Mouse (Mus musculus) forebrain, embryonic 13.5 days (tissue): ENCODE measurements at regions not wholly inside any gene's neighbourhood (a gene's known extent, or its start where the extent isn't known, plus 50 kb on each side); places are given as distances from the start of the nearest gene placed in this dataset.

Experiments
- ATAC-seq: fragments of 200-750 bp; cut with Nextera tagmentation; 2 replicates; pipeline ENCODE4 v1.8.0; 2017
- H3K27ac ChIP-seq: fragments of 300-500 bp; sonication (generic); 2 replicates; pipeline ENCODE4 v1.5.1; 2015; ENCODE audit warnings: inconsistent platforms, mild to moderate bottlenecking, moderate library complexity
- H3K27me3 ChIP-seq: fragments of 300-500 bp; sonication (generic); 2 replicates; pipeline ENCODE4 v1.6.1; 2015; ENCODE audit warnings: mild to moderate bottlenecking, inconsistent platforms
- H3K36me3 ChIP-seq: fragments of 300-500 bp; sonication (generic); 2 replicates; pipeline ENCODE4 v1.6.1; 2015; ENCODE audit warnings: mild to moderate bottlenecking, inconsistent platforms; ENCODE audit not compliant: poor library complexity, severe bottlenecking
- H3K4me1 ChIP-seq: fragments of 300-500 bp; sonication (generic); 2 replicates; pipeline ENCODE4 v1.6.1; 2015; ENCODE audit warnings: inconsistent platforms
- H3K4me2 ChIP-seq: fragments of 300-500 bp; sonication (generic); 2 replicates; pipeline ENCODE4 v1.6.1; 2015; ENCODE audit warnings: inconsistent platforms, mild to moderate bottlenecking, moderate library complexity
- H3K4me3 ChIP-seq: fragments of 300-500 bp; sonication (generic); 2 replicates; pipeline ENCODE4 v1.5.1; 2015; ENCODE audit warnings: mild to moderate bottlenecking, inconsistent platforms
- H3K9ac ChIP-seq: fragments of 300-500 bp; sonication (generic); 2 replicates; pipeline ENCODE4 v1.6.1; 2015; ENCODE audit warnings: mild to moderate bottlenecking, inconsistent platforms
- H3K9me3 ChIP-seq: fragments of 300-500 bp; sonication (generic); replicated peaks from 2 replicates; pipeline ENCODE4 v1.6.1; 2016; ENCODE audit warnings: inconsistent platforms
- WGBS: fragments of 180-500 bp; shearing (Covaris S2); methylation state at CpG from one replicate; pipeline ENCODE4 v1.1.7; 2015; 5-methylcytosine and 5-hydroxymethylcytosine counted together

DNA sequence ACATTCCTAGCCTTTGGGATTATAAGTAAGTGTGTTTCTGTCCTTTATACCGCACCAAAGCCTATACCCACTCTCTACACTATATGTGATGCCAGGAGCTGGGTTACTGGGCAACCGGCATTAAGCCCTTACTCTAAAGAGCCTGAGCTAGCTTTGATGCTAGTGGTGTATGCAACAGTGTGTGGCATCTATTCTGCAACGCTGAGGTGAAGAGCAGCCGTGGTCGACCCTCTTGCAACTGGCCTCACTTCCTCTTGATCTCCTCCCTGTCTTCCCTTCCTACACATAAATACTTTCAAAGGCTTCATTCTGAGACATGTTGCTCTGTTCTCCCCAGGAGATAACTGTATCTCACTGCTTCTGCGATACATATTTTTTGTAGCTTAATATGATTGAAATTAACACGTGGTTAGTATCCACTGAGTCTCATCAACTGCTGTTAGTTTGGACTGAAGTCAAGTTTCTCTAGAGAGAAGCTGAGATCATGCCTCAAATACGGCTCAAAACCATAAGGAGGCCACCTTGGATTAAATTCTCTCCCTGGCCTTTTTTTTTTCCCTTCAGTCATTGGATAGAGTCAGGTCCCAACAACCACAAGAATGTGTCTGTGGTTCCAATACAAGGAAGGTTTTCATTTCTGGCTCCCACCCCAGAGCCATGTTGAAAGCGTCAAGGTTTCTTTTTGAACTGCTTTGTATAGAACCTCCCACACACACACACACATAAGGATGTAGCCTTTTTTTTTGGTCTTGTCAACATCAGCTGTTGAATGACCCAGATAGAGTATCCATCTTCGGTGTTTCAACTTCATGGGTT, 191.2 kb upstream of the Jmjd1c start:
- no peak for ATAC-seq
- WGBS: 78% methylated on average over 10 of the region's 10 CpGs
- H3K4me1 ChIP-seq: peaks cover 11% of the 10 kb centered on the region

GRCm38 (mm10) chr10:66907842-66908241, 188.1 kb upstream of the Jmjd1c start:
- H3K27ac ChIP-seq: no peak overlapping the region
- H3K9ac ChIP-seq: no peak overlapping the region
- no peak for ATAC-seq
- no peaks in the 10 kb centered on the region for H3K36me3 ChIP-seq
- no peak overlapping the region for H3K4me3 ChIP-seq
- WGBS: 68% methylated on average over 4 of the region's 4 CpGs
- no peaks in the 10 kb centered on the region for H3K9me3 ChIP-seq
- H3K4me2 ChIP-seq: no peak overlapping the region
- no peaks in the 10 kb centered on the region for H3K27me3 ChIP-seq
- H3K4me1 ChIP-seq: peaks cover 17% of the 10 kb centered on the region

More for the DNA sequence above, 191.2 kb upstream of the Jmjd1c start:
- H3K4me3 ChIP-seq: no peak overlapping the region
- no peaks in the 10 kb centered on the region for H3K36me3 ChIP-seq
- no peaks in the 10 kb centered on the region for H3K27me3 ChIP-seq
- H3K27ac ChIP-seq: no peak overlapping the region
- H3K4me2 ChIP-seq: no peak overlapping the region
- H3K9ac ChIP-seq: no peak overlapping the region
- H3K9me3 ChIP-seq: no peaks in the 10 kb centered on the region

- peak; percentile 44; the same call in 1 of the 2 replicates for ATAC-seq
Observed at GRCm38 (mm10) chr10:66909204-66909889, 186.6 kb upstream of the Jmjd1c start.

GRCm38 (mm10) chr10:66909905-66910681, 185.8 kb upstream of the Jmjd1c start:
- H3K27me3 ChIP-seq: no peaks in the 10 kb centered on the region
- no peak overlapping the region for H3K27ac ChIP-seq
- H3K4me2 ChIP-seq: no peak overlapping the region
- H3K9ac ChIP-seq: no peak overlapping the region
- H3K36me3 ChIP-seq: no peaks in the 10 kb centered on the region
- no peaks in the 10 kb centered on the region for H3K9me3 ChIP-seq
- H3K4me1 ChIP-seq: peaks cover 38% of the 10 kb centered on the region
- WGBS: 85% methylated on average over 17 of the region's 17 CpGs
- H3K4me3 ChIP-seq: no peak overlapping the region
- no peak for ATAC-seq

More at GRCm38 (mm10) chr10:66909204-66909889, 186.6 kb upstream of the Jmjd1c start:
- Histone ChIP-seq H3K4me2 (no peak overlapping the region), H3K9ac (no peak overlapping the region), H3K4me1 (peaks cover 30% of the 10 kb centered on the region), H3K9me3 (no peaks in the 10 kb centered on the region), H3K4me3 (no peak overlapping the region), H3K36me3 (no peaks in the 10 kb centered on the region), H3K27ac (no peak overlapping the region), H3K27me3 (no peaks in the 10 kb centered on the region)
- WGBS: 16% methylated on average over 12 of the region's 12 CpGs

DNA sequence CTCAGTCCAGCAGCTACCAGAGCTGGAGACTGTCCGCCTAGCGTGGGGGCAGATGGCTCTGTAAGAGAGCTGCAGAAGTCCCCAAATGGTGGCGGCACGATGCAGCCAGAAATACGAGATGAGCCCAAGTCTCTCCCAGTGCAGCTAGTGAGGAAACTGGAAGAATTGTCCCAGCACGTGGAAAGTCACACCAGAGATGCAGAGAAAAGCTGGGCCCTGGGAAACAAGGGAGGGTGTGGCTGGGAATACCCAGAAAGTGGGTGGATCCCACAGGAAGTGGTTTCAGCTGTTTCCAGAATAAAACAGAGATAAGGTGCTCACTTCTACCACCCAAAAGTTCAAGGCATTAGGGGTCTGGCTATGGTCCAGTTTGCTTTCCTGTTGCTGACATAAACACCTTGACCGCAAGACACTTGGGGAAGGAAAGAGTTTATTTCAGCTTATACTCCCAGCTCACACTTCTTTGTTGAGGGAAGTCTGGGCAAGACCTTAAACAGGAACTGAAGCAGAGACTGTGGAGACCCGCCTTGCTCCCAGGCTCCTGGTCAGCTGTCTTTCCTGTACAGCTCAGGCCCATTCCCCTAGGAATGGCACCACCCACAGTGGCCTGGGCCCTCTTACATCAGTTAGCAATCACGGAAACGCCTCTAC, 184.5 kb upstream of the Jmjd1c start:
- Histone ChIP-seq H3K9me3 (no peaks in the 10 kb centered on the region), H3K36me3 (no peaks in the 10 kb centered on the region), H3K9ac (no peak overlapping the region), H3K4me1 (peaks cover 38% of the 10 kb centered on the region), H3K4me3 (no peak overlapping the region), H3K4me2 (no peak overlapping the region), H3K27me3 (no peaks in the 10 kb centered on the region), H3K27ac (no peak overlapping the region; the same call in 1 of the 2 replicates)
- 70% methylated on average over 10 of the region's 10 CpGs for WGBS
- no peak for ATAC-seq

DNA sequence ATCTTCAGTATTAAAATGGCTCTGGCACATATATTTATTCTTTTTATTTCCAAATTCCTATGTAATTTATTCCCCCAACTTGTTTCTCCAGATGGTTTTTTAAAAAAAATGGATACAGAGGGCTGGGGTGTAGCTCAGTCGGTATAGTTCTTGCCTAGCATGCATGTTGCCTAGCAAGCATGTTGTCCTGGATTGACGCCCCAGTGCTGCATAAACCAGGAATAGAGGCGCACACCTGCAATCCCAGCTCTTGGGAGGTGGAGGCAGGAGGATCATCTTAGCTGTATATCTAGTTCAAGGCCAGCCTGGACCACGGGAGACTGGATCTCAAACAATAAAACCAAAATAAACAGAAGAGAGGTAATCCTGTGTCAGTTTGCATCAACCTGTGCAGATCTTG, 183.5 kb upstream of the Jmjd1c start:
- H3K4me2 ChIP-seq: no peak overlapping the region
- 85% methylated on average over 4 of the region's 4 CpGs for WGBS
- no peak overlapping the region for H3K27ac ChIP-seq
- H3K4me3 ChIP-seq: no peak overlapping the region
- H3K4me1 ChIP-seq: peaks cover 38% of the 10 kb centered on the region
- ATAC-seq: no peak
- H3K36me3 ChIP-seq: no peaks in the 10 kb centered on the region
- no peak overlapping the region for H3K9ac ChIP-seq
- no peaks in the 10 kb centered on the region for H3K27me3 ChIP-seq
- H3K9me3 ChIP-seq: no peaks in the 10 kb centered on the region

DNA sequence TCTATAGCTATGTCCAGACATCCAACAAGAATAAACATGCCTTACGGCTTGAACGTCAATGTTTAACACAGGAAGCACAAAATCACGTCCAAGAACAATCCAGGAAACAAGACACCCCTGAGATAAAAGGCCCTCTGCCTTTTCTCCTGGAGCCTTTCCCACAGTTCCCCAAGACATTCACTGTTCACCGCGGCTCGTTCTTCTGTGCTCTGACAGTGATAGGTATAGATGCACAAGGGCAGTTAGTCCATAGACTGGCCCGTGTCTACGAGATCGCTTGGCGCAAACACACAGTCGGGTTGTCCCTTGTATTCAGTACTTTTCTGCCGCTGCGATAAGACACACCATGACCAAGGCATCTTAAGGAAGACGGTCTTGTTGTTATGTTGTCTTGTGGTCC, 182.7 kb upstream of the Jmjd1c start:
- Histone ChIP-seq H3K27me3 (no peaks in the 10 kb centered on the region), H3K27ac (no peak overlapping the region), H3K4me2 (peak overlapping the region; percentile 22; the same call in 1 of the 2 replicates), H3K9me3 (no peaks in the 10 kb centered on the region), H3K4me1 (peaks cover 38% of the 10 kb centered on the region), H3K4me3 (no peak overlapping the region), H3K9ac (no peak overlapping the region), H3K36me3 (no peaks in the 10 kb centered on the region)
- 67% methylated on average over 14 of the region's 14 CpGs for WGBS
- ATAC-seq: no peak

DNA sequence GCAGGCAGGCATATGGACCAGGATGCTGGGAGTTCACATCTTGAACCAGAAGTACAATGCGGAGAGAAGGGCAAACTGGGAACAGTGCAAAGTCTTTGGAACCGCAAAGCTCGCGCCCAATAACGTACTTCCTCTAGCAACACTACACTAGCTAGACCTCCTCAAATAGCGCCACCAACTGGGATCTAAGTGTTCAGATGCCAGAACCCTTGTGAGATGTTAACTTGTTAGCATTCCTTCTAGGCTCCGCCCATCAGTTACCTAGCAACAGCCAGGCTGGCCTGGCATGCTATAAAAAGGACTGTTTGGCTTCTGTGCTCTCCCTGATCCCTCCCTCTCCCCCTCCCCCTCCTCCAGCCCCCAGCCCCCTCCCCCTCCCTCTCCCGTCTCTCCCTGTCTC, 182.3 kb upstream of the Jmjd1c start:
- peak overlapping the region; percentile 22 for H3K4me2 ChIP-seq
- no peaks in the 10 kb centered on the region for H3K27me3 ChIP-seq
- no peak overlapping the region for H3K4me3 ChIP-seq
- no peaks in the 10 kb centered on the region for H3K36me3 ChIP-seq
- 34% methylated on average over 8 of the region's 8 CpGs for WGBS
- no peak overlapping the region for H3K27ac ChIP-seq
- no peaks in the 10 kb centered on the region for H3K9me3 ChIP-seq
- H3K4me1 ChIP-seq: peaks cover 38% of the 10 kb centered on the region
- ATAC-seq: peak; percentile 54
- no peak overlapping the region for H3K9ac ChIP-seq

- Histone ChIP-seq H3K27me3 (no peaks in the 10 kb centered on the region), H3K9ac (no peak overlapping the region), H3K4me1 (peaks cover 45% of the 10 kb centered on the region), H3K36me3 (no peaks in the 10 kb centered on the region), H3K27ac (no peak overlapping the region; the same call in 1 of the 2 replicates), H3K4me3 (no peak overlapping the region), H3K4me2 (peak overlapping the region; percentile 5; the same call in 1 of the 2 replicates), H3K9me3 (no peaks in the 10 kb centered on the region)
- no peak for ATAC-seq
- 31% methylated on average over 12 of the region's 12 CpGs for WGBS
Observed at GRCm38 (mm10) chr10:66914288-66914975, 181.5 kb upstream of the Jmjd1c start.

- no peak overlapping the region for H3K27ac ChIP-seq
- no peaks in the 10 kb centered on the region for H3K27me3 ChIP-seq
- WGBS: 84% methylated on average over 10 of the region's 10 CpGs
- no peak overlapping the region for H3K4me2 ChIP-seq
- no peak overlapping the region for H3K4me3 ChIP-seq
- no peak overlapping the region for H3K9ac ChIP-seq
- peaks cover 50% of the 10 kb centered on the region for H3K4me1 ChIP-seq
- no peaks in the 10 kb centered on the region for H3K36me3 ChIP-seq
- H3K9me3 ChIP-seq: no peaks in the 10 kb centered on the region
- no peak for ATAC-seq
Observed at GRCm38 (mm10) chr10:66915801-66916200, 180.1 kb upstream of the Jmjd1c start.

- ATAC-seq: no peak
- 76% methylated on average over 2 of the region's 2 CpGs for WGBS
- H3K27ac ChIP-seq: no peak overlapping the region
- no peaks in the 10 kb centered on the region for H3K36me3 ChIP-seq
- H3K4me1 ChIP-seq: peaks cover 59% of the 10 kb centered on the region
- H3K4me3 ChIP-seq: no peak overlapping the region
- H3K9ac ChIP-seq: no peak overlapping the region
- no peak overlapping the region for H3K4me2 ChIP-seq
- no peaks in the 10 kb centered on the region for H3K27me3 ChIP-seq
- H3K9me3 ChIP-seq: no peaks in the 10 kb centered on the region
Observed at GRCm38 (mm10) chr10:66917725-66918124, 178.2 kb upstream of the Jmjd1c start.
